In the genomic region with DNA sequence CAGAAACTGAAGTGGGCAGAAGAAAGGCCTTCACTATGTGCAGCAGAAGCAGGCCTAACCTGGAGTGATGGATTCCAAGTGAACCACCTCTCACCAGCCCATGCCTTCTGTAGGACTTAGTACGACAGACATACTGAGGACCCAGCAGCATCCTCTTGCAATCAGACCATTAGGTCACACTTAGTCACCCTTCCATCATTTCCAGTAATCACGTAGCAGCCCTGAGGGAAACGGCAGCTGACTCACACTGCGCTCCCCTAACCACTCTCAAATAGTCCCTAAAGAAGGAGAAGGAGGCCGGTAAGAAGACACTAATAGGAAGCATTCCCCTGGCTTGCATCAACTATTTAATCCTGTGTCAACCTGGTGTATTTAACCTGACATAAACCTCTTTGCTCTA, we compare ENCODE assay signal across 10 mouse cellular contexts.
DNase-seq lines count a peak whose midpoint lies in the region; ATAC-seq and TF ChIP-seq lines count a peak whose summit lies in the region.
"Had no signal": no experiment of that assay in that cellular context is flagged by ENCODE, and none has a peak within 500 bp of the region (broad histone marks: within the 10 kb centered on the region; RNA-seq: fewer than 3 reads in every experiment).

No protein-coding gene starts in this region.

- no peaks in the 10 kb centered on the region for H3K9me3 ChIP-seq in heart, embryonic 13.5 days
- H3K9me3 ChIP-seq in lung, embryonic 16.5 days (ENCODE audit: control insufficient read depth, low read length): no peaks in the 10 kb centered on the region
- H3K9me3 ChIP-seq: forebrain, embryonic 15.5 days had no signal

- peaks cover 37% of the 10 kb centered on the region for H3K4me1 ChIP-seq in heart, embryonic 13.5 days
- H3K4me1 ChIP-seq in heart, adult 2 months (ENCODE audit: control insufficient read depth, insufficient read depth, low read length): peaks cover 2% of the 10 kb centered on the region; the same call in 1 of the 2 replicates
- peaks cover 5% of the 10 kb centered on the region for H3K4me1 ChIP-seq in lung, embryonic 16.5 days (replicated peaks; ENCODE audit: control insufficient read depth, insufficient read depth, low read length)
- H3K4me1 ChIP-seq in embryonic fibroblast, embryonic 13.5 days (ENCODE audit: control insufficient read depth, insufficient read depth, low read length): peaks cover 8% of the 10 kb centered on the region
- H3K4me1 ChIP-seq: forebrain, embryonic 15.5 days had no signal

- no peaks in the 10 kb centered on the region for H3K27me3 ChIP-seq in heart, embryonic 13.5 days (replicated peaks)
- H3K27me3 ChIP-seq in heart, adult 2 months (ENCODE audit: control insufficient read depth, insufficient read depth, low read length): no peaks in the 10 kb centered on the region
- H3K27me3 ChIP-seq in lung, embryonic 16.5 days (ENCODE audit: control insufficient read depth, insufficient read depth, low read depth, low read length): no peaks in the 10 kb centered on the region
- H3K27me3 ChIP-seq: forebrain, embryonic 15.5 days had no signal

- H3K36me3 ChIP-seq in heart, embryonic 13.5 days: no peaks in the 10 kb centered on the region
- no peaks in the 10 kb centered on the region for H3K36me3 ChIP-seq in heart, adult 2 months (ENCODE audit: control insufficient read depth, insufficient read depth, low read length)
- H3K36me3 ChIP-seq in lung, embryonic 16.5 days (ENCODE audit: control insufficient read depth, insufficient read depth, low read length): no peaks in the 10 kb centered on the region
- H3K36me3 ChIP-seq: forebrain, embryonic 15.5 days had no signal

- no peak for TF ChIP-seq POLR2A in heart, adult 2 months (IDR thresholded peaks at IDR 0.05; ENCODE audit: insufficient read depth, low read depth, low read length)
- peak; percentile 35; the same call in 1 of the 2 replicates for TF ChIP-seq POLR2A in embryonic fibroblast, embryonic 13.5 days (IDR thresholded peaks at IDR 0.05; ENCODE audit: low read depth, low read length)

- no peaks in the 10 kb centered on the region for H3K79me2 ChIP-seq in heart, adult 2 months (replicated peaks; ENCODE audit: control insufficient read depth, insufficient read depth, low read length)

- no peak overlapping the region for H3K4me2 ChIP-seq in heart, embryonic 13.5 days
- H3K4me2 ChIP-seq in lung, embryonic 16.5 days (ENCODE audit: low read depth, low read length): no peak overlapping the region
- H3K4me2 ChIP-seq: forebrain, embryonic 15.5 days had no signal

- WGBS in heart, embryonic 13.5 days: 43% methylated on average over 5 of the region's 5 CpGs
- WGBS in heart, adult 2 months: 67% methylated on average over 5 of the region's 5 CpGs
- 71% methylated on average over 5 of the region's 5 CpGs for WGBS in lung, embryonic 16.5 days

- no peak overlapping the region for H3K9ac ChIP-seq in heart, embryonic 13.5 days
- H3K9ac ChIP-seq in heart, adult 2 months (ENCODE audit: low read depth, low read length): no peak overlapping the region
- no peak overlapping the region for H3K9ac ChIP-seq in lung, embryonic 16.5 days (ENCODE audit: low read length)
- H3K9ac ChIP-seq: forebrain, embryonic 15.5 days had no signal

- H3K27ac ChIP-seq in heart, embryonic 13.5 days (replicated peaks): peak overlapping the region; percentile 96
- no peak overlapping the region for H3K27ac ChIP-seq in heart, adult 2 months
- H3K27ac ChIP-seq in lung, embryonic 16.5 days (ENCODE audit: low read length): peak overlapping the region; percentile 48
- H3K27ac ChIP-seq in embryonic fibroblast, embryonic 13.5 days (ENCODE audit: insufficient read depth, low read length): peak overlapping the region; percentile 100
- H3K27ac ChIP-seq: forebrain, embryonic 15.5 days had no signal

- no peak for ATAC-seq in heart, embryonic 13.5 days (ENCODE audit: extremely low read depth, insufficient number of reproducible peaks, low FRiP score, low TSS enrichment)
- no peak for ATAC-seq in lung, embryonic 16.5 days (ENCODE audit: low read depth)
- ATAC-seq: forebrain, embryonic 15.5 days had no signal

- TF ChIP-seq CTCF in heart, adult 2 months (IDR thresholded peaks at IDR 0.05): no peak
- no peak for TF ChIP-seq CTCF in embryonic fibroblast, embryonic 13.5 days (IDR thresholded peaks at IDR 0.05; ENCODE audit: borderline replicate concordance, insufficient read depth, low read length)

- no peak for DNase-seq in heart, adult 2 months
- DNase-seq in lung, adult 18-20 months: no peak
- no peak for DNase-seq in thymus, postnatal 36 days
- DNase-seq in thymus, postnatal 25 days: no peak
- DNase-seq: cerebellum, postnatal 10 days; lung, postnatal 36 days had no signal

- TF ChIP-seq EP300 in heart, adult 2 months (IDR thresholded peaks at IDR 0.05; ENCODE audit: insufficient read depth, low read depth, low read length): no peak

- H3K4me3 ChIP-seq in heart, embryonic 13.5 days: no peak overlapping the region
- no peak overlapping the region for H3K4me3 ChIP-seq in heart, adult 2 months
- no peak overlapping the region for H3K4me3 ChIP-seq in lung, embryonic 16.5 days (ENCODE audit: low read length)
- no peak overlapping the region for H3K4me3 ChIP-seq in embryonic fibroblast, embryonic 13.5 days (ENCODE audit: insufficient read depth, low read length)
- H3K4me3 ChIP-seq: forebrain, embryonic 15.5 days had no signal

- intact Hi-C loops in heart, adult 2 months (cut with DNase I): loop anchor here (2.0 to 5.0 kb wide), 2 partner anchors 29 to 213 kb away; no protein-coding TSS in a partner anchor
